Mouse (Mus musculus): ENCODE data around the gene Scnn1b.

DNA sequence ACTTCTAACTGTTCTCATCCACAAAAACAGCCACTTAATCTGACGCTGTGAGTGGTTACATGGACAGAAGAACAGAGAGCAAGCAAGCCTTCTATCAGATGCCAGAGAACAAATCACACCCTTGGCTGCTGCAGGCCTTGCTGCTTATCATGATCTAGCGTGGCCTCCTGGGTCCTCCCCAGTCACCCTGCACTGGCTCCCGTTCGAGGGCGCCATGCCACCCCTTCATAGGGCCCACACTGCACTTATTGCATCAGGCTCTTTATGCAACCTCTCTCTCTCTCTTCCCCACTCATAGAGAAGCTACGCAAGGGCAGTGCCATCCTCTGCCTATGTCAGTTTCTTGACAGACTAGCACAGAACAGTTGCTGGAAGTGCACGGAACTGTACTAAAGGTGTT lies 101.3 kb downstream of the Scnn1b start:
- TF ChIP-seq EP300 (IDR thresholded peaks at IDR 0.05; ENCODE audit: insufficient read depth, low read depth, low read length), result no peak
- TF ChIP-seq CTCF (IDR thresholded peaks at IDR 0.05), result no peak
- TF ChIP-seq POLR2A (IDR thresholded peaks at IDR 0.05; ENCODE audit: insufficient read depth, low read depth, low read length), result no peak
